Mouse (Mus musculus) neural tube, embryonic 11.5 days (tissue): ENCODE measurements around the gene Tut1. TPM values are rescaled to one million over a fixed set of nuclear protein-coding genes. Genes with fewer than 3 reads are reported as not detected.

Experiments
- ATAC-seq: fragments of 200-750 bp; cut with Nextera tagmentation; 2 replicates; pipeline ENCODE4 v1.8.0; 2017; ENCODE audit warnings: moderate number of reproducible peaks, mild to moderate bottlenecking, moderate TSS enrichment, moderate library complexity; ENCODE audit not compliant: insufficient read depth, low FRiP score, low TSS enrichment
- DNase-seq: peaks from one replicate; pipeline ENCODE4 v3.0.0-alpha.2; 2015; ENCODE audit warnings: low spot score
- H3K27ac ChIP-seq: fragments of 300-500 bp; sonication (generic); 2 replicates; pipeline ENCODE4 v1.5.1; 2014; ENCODE audit warnings: low read depth, mild to moderate bottlenecking, low read length
- H3K27me3 ChIP-seq: fragments of 300-500 bp; sonication (generic); 2 replicates; pipeline ENCODE4 v1.6.1; 2014; ENCODE audit warnings: mild to moderate bottlenecking, low read length, mixed read lengths; ENCODE audit not compliant: control insufficient read depth, insufficient read depth
- H3K36me3 ChIP-seq: fragments of 300-500 bp; sonication (generic); 2 replicates; pipeline ENCODE4 v1.6.1; 2014; ENCODE audit warnings: mild to moderate bottlenecking, low read length, moderate library complexity, mixed read lengths; ENCODE audit not compliant: control insufficient read depth, insufficient read depth
- H3K4me1 ChIP-seq: fragments of 300-500 bp; sonication (generic); 2 replicates; pipeline ENCODE4 v1.6.1; 2014; ENCODE audit warnings: low read length, mixed read lengths; ENCODE audit not compliant: control insufficient read depth, insufficient read depth
- H3K4me2 ChIP-seq: fragments of 300-500 bp; sonication (generic); 2 replicates; pipeline ENCODE4 v1.6.1; 2014; ENCODE audit warnings: low read depth, mild to moderate bottlenecking, moderate library complexity
- H3K4me3 ChIP-seq: fragments of 300-500 bp; sonication (generic); 2 replicates; pipeline ENCODE4 v1.5.1; 2014; ENCODE audit warnings: low read depth, low read length
- H3K9ac ChIP-seq: fragments of 300-500 bp; sonication (generic); 2 replicates; pipeline ENCODE4 v1.6.1; 2014; ENCODE audit warnings: mild to moderate bottlenecking, low read length
- H3K9me3 ChIP-seq: fragments of 300-500 bp; sonication (generic); 2 replicates; pipeline ENCODE4 v1.6.1; 2016; ENCODE audit warnings: low read length; ENCODE audit not compliant: control insufficient read depth
- WGBS: fragments of 180-500 bp; shearing (Covaris S2); extraction: QIAGEN DNeasy Blood & Tissue Kit; methylation state at CpG from one replicate; pipeline ENCODE4 v1.1.7; 2014; 5-methylcytosine and 5-hydroxymethylcytosine counted together
- polyA plus RNA-seq: library from polyadenylated mRNA; unstranded; fragments of >200 nt; fragmentation: Nextera tagmentation; extraction: Ambion mirVana; gene quantifications from 2 replicates; pipeline ENCODE4 v1.2.1, GENCODE M21; 2014

Tut1 gene
- polyA plus RNA-seq, 1 experiment from 2014 or later, result 36.3 TPM

DNA sequence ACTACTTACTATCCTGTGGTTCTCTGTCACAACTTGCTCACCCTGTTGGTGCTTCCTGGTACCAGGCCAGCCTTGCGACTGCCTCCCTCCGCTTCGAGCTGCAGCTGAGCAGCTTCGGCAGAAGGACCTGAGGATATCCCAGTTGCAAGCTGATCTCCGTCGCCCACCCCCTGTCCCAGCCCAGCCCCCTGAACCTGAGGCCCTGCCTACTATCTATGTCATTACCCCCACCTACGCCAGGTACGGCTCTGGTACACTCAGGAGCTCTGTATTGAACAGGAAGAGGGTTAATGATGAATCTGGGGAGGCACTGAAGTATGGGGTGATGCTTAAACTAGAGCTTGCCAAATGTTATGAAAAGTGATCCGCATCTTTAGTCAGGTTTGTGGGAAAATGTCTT, 31.9 kb upstream of the Tut1 start:
- peak overlapping the region; percentile 9; the same call in 1 of the 2 replicates for H3K4me2 ChIP-seq
- no peaks in the 10 kb centered on the region for H3K9me3 ChIP-seq
- H3K9ac ChIP-seq, result peak overlapping the region; percentile 84
- H3K36me3 ChIP-seq, result peaks cover 4% of the 10 kb centered on the region; the same call in 1 of the 2 replicates
- H3K27ac ChIP-seq, result no peak overlapping the region
- DNase-seq, result no peak
- H3K4me1 ChIP-seq, result peaks cover 12% of the 10 kb centered on the region
- no peak for ATAC-seq
- no peak overlapping the region for H3K4me3 ChIP-seq
- H3K27me3 ChIP-seq, result no peaks in the 10 kb centered on the region
- 86% methylated on average over 9 of the region's 9 CpGs for WGBS

DNA sequence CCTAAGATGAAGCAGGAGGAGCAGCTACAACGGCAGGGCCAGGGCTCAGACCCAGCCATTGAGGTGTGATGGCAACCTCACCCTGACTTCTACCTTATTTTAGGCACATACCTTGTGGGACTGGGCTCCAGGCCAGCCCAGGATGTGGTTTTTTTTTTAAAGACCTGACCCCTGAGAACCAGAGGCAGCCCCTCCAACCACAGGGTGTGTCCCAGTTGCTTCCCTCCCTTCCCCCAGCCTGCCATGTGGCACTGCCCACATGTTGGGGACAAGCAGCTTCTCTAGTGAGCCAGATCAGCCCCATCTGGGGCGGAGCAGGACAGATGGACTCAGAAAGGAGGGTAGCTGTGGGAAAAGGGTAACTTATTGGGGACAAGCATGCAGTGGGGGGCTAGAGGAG, 26.9 kb upstream of the Tut1 start:
- no peak overlapping the region for H3K4me3 ChIP-seq
- no peak overlapping the region for H3K4me2 ChIP-seq
- H3K4me1 ChIP-seq, result peaks cover 5% of the 10 kb centered on the region; the same call in 1 of the 2 replicates
- no peak overlapping the region for H3K27ac ChIP-seq
- H3K9me3 ChIP-seq, result no peaks in the 10 kb centered on the region
- no peak overlapping the region for H3K9ac ChIP-seq
- no peak for DNase-seq
- H3K27me3 ChIP-seq, result no peaks in the 10 kb centered on the region
- H3K36me3 ChIP-seq, result peaks cover 6% of the 10 kb centered on the region
- ATAC-seq, result no peak
- 90% methylated on average over 2 of the region's 2 CpGs for WGBS

DNA sequence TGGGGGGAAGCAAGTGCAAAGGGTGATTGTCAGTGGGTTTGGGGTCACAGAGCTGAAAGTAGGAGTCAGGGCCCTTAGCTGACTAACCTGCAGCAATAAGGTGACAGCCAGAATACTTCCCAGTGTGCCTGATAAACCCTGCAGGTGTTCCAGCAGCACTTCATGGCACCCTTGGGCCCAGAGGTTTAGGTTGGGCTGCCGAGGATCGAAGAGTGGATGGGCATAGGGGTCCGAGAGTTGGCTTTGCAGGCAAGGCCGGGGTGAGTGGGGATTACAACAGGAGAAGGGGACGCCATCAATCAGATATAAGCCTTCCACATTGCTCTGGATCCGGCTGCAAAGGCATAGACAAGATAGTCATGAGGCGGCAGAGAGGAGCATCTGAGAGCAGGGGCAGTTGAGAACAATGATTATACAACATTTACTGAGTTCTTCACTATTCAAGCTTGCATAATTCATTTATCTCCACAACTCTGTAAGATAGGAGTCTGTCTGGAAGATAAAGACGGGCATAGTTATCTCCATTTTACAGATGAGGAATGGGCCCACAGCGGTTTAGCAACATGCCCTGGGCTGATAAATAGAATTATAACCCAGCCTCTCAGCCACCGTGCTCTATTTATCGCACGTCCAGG, 25.6 kb upstream of the Tut1 start:
- H3K4me1 ChIP-seq, result peaks cover 5% of the 10 kb centered on the region; the same call in 1 of the 2 replicates
- H3K9ac ChIP-seq, result no peak overlapping the region
- H3K27ac ChIP-seq, result no peak overlapping the region
- DNase-seq (no peak), ATAC-seq (no peak)
- H3K4me2 ChIP-seq, result no peak overlapping the region
- H3K9me3 ChIP-seq, result no peaks in the 10 kb centered on the region
- H3K27me3 ChIP-seq, result no peaks in the 10 kb centered on the region
- H3K36me3 ChIP-seq, result peaks cover 6% of the 10 kb centered on the region
- WGBS, result 90% methylated on average over 12 of the region's 12 CpGs
- no peak overlapping the region for H3K4me3 ChIP-seq

DNA sequence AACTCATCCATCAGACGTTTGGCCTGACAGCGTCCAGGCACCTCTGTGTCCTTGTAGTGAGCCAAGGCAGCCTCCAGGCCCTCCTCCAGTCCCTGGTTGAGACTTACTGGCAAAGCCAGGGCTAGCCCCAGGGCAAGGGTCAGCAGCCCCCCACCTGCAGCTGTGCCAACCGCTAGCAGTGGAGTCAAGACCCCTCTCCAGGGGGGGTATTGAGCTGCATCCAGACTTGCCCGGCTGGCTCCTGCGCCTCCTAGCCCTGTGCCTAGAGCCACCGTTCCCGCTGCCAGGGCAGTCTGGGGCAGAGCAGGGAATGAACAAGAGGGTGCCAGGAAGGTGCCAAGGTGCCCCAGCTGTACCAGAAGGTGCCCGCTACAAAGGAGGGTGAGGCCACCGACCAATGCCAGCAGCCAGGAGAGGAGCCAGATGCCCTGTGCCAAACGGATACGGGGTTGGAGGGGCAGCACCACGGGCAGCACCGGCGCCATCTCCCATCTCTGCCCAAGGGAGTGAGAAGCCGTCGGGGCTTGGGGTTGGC, 24.9 kb upstream of the Tut1 start:
- DNase-seq (no peak), ATAC-seq (0 out of 2 replicates have a peak, but pooled peaks have one; percentile 7)
- Histone ChIP-seq H3K4me1 (peaks cover 5% of the 10 kb centered on the region; the same call in 1 of the 2 replicates), H3K36me3 (peaks cover 6% of the 10 kb centered on the region), H3K9me3 (no peaks in the 10 kb centered on the region), H3K27ac (0 out of 2 replicates have a peak overlapping the region, but pooled peaks have one; percentile 67), H3K4me2 (peak overlapping the region; percentile 82), H3K27me3 (no peaks in the 10 kb centered on the region), H3K4me3 (peak overlapping the region; percentile 64), H3K9ac (peak overlapping the region; percentile 78)
- 21% methylated on average over 16 of the region's 16 CpGs for WGBS

DNA sequence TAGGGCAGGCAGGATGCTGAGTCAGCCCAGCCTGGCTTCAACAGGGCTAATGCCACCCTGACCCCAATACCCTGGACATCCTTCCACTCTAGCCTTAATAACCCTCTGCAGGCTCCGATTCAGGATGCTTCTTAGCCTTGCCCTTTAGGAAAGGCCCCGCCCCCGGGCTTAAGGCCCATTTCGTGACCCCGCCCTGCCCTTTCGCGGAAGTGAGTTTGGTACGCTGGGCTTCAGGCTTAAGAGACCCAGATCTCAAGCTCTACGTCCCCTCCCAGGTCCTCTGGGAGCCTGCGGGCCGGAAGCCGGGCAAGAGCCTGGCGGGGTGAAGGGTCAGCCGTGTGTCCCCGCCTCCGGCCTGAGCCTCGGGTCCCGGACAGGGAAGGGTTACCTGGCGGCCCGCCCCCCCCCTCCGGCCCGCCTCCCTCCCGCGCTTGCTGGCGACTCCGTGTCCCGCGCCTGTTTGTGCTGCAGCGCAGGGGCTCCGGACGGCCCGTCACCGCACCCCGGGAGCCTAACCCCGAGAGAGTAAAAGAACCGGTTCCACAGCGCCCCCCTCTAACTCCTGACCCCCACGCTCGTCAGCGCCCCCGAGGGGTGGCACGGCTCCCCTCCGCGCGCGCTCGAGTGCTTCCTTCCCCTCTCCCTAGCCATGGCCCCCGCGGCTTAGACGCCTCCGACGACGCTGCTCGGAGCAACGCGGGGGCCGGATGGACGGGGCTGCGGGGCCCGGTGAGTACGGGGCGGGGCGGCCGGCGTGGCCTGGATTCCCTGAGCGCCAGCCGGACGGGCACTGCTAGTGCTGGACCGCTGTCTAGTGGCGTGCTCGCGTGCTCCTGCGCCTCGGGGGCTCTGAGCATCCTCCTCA, 24.2 kb upstream of the Tut1 start, which contains the start of the genes Rom1 and Eml3:
TSS of gene Rom1 (minus strand) at position 133 of the 865 bp plus-strand sequence.
TSS of gene Eml3 (plus strand) at position 329 of the 865 bp plus-strand sequence.
- under 1% methylated on average over 66 of the region's 74 CpGs for WGBS
- H3K27me3 ChIP-seq, result no peaks in the 10 kb centered on the region
- H3K4me1 ChIP-seq, result peaks cover 5% of the 10 kb centered on the region; the same call in 1 of the 2 replicates
- DNase-seq, result peak; percentile 75
- H3K4me3 ChIP-seq, result peak within 1 kb of the TSS; percentile 64
- ATAC-seq, result peak; percentile 72
- no peaks in the 10 kb centered on the region for H3K9me3 ChIP-seq
- H3K4me2 ChIP-seq, result peak within 1 kb of the TSS; percentile 82
- peak within 1 kb of the TSS; percentile 67; the same call in 1 of the 2 replicates for H3K27ac ChIP-seq
- peaks cover 6% of the 10 kb centered on the region for H3K36me3 ChIP-seq
- peak within 1 kb of the TSS; percentile 78 for H3K9ac ChIP-seq

DNA sequence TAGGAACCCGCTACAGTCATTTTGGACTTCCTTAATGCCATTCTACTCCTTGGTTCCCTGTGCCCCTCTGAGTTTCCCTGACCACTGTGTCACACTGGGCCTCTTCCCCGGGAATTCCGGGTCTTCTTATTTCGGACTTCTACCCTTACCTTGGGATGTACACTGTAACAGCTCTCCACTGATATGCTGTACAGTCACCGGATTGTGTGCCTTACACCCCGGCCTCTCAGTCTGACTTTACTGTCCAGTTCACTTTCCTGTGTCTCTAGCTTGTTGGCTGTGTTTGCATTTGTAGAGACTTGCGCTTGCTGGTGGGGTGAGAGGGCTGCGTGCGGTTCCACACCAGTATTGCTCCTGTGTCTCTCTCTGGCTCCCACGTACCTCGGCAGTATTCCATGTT, 23.5 kb upstream of the Tut1 start:
- peaks cover 6% of the 10 kb centered on the region for H3K36me3 ChIP-seq
- peak overlapping the region; percentile 78 for H3K9ac ChIP-seq
- peak overlapping the region; percentile 64 for H3K4me3 ChIP-seq
- H3K4me2 ChIP-seq, result peak overlapping the region; percentile 82
- H3K4me1 ChIP-seq, result peaks cover 5% of the 10 kb centered on the region; the same call in 1 of the 2 replicates
- WGBS, result 15% methylated on average over 11 of the region's 11 CpGs
- DNase-seq (no peak), ATAC-seq (peak; percentile 28; the same call in 1 of the 2 replicates)
- H3K9me3 ChIP-seq, result no peaks in the 10 kb centered on the region
- H3K27ac ChIP-seq, result no peak overlapping the region
- H3K27me3 ChIP-seq, result no peaks in the 10 kb centered on the region

DNA sequence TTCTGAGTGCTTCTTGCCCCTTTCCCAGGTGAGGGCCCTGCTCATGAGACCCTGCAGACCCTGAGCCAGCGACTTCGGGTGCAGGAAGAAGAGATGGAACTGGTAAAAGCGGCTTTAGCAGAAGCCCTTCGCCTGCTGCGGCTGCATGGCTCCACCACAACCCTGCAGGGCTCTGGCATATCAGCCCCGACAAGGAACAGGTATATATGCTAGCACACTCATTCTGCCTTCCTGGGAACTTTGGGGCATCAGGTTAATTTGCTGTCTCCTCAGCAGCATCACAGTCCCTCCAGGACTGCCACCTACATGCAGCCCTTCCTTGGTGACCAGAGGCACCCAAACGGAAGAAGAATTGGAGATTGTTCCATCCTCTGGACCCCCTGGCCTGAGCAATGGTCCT, 22.9 kb upstream of the Tut1 start:
- no peak overlapping the region for H3K27ac ChIP-seq
- DNase-seq (no peak), ATAC-seq (no peak)
- H3K9me3 ChIP-seq, result no peaks in the 10 kb centered on the region
- peaks cover 4% of the 10 kb centered on the region for H3K36me3 ChIP-seq
- H3K4me1 ChIP-seq, result peaks cover 5% of the 10 kb centered on the region; the same call in 1 of the 2 replicates
- H3K9ac ChIP-seq, result no peak overlapping the region; the same call in 1 of the 2 replicates
- H3K4me3 ChIP-seq, result no peak overlapping the region
- no peaks in the 10 kb centered on the region for H3K27me3 ChIP-seq
- 83% methylated on average over 7 of the region's 7 CpGs for WGBS
- H3K4me2 ChIP-seq, result no peak overlapping the region; the same call in 1 of the 2 replicates

DNA sequence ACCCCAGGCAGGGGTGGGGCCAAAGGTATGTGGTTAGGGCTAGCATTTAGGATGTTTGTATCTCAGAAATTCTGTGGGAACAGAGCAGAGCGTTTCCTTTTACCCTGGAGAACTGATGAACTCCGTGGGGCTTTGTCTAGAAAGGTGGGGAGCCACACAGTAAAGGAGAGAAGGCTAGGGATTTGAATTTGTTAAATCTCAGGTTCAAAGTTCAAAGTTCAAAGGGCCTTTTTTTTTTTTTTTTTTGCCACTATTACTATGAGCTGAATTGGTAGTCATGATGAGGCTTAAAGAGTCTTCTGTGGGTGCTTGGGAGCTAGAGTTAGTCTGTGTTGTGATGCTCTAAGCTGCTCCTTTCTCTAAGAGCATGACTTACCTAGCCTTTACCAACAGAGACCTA, 16.9 kb upstream of the Tut1 start:
- no peak overlapping the region for H3K4me2 ChIP-seq
- no peak overlapping the region for H3K9ac ChIP-seq
- ATAC-seq (no peak), DNase-seq (no peak)
- no peak overlapping the region for H3K4me3 ChIP-seq
- no peak overlapping the region for H3K27ac ChIP-seq
- H3K36me3 ChIP-seq, result no peaks in the 10 kb centered on the region
- 0 out of 2 replicates have a peak, but pooled peaks cover 3% of the 10 kb centered on the region for H3K4me1 ChIP-seq
- H3K27me3 ChIP-seq, result no peaks in the 10 kb centered on the region
- no peaks in the 10 kb centered on the region for H3K9me3 ChIP-seq
- 94% methylated on average over 2 of the region's 2 CpGs for WGBS
